Mouse (Mus musculus): ENCODE data around the gene Ackr4. TPM values are rescaled to one million over a fixed set of nuclear protein-coding genes. Genes with fewer than 3 reads are reported as not detected.

Gene Ackr4
- polyA plus RNA-seq, 1 experiment from 2014 or later, result 0.80 TPM

- Histone ChIP-seq H3K9me3 (no peaks in the 10 kb centered on the region), H3K4me2 (no peak overlapping the region), H3K4me1 (replicated peaks) (no peaks in the 10 kb centered on the region), H3K27me3 (no peaks in the 10 kb centered on the region), H3K9ac (replicated peaks) (no peak overlapping the region), H3K4me3 (replicated peaks) (no peak overlapping the region), H3K36me3 (peaks cover 25% of the 10 kb centered on the region), H3K27ac (no peak overlapping the region)
- 81% methylated on average over 7 of the region's 7 CpGs for WGBS
- ATAC-seq (ENCODE audit: insufficient number of reproducible peaks, insufficient read depth, low FRiP score, low TSS enrichment, low read depth), result no peak
Measured at GRCm38 (mm10) chr9:104146683-104147082, 19.9 kb upstream of the Ackr4 start.

GRCm38 (mm10) chr9:104144314-104144996, 17.7 kb upstream of the Ackr4 start:
- H3K4me2 ChIP-seq, result no peak overlapping the region
- no peaks in the 10 kb centered on the region for H3K4me1 ChIP-seq (replicated peaks)
- no peak overlapping the region for H3K4me3 ChIP-seq (replicated peaks)
- H3K27ac ChIP-seq, result no peak overlapping the region
- ATAC-seq (ENCODE audit: insufficient number of reproducible peaks, insufficient read depth, low FRiP score, low TSS enrichment, low read depth), result no peak
- no peak overlapping the region for H3K9ac ChIP-seq (replicated peaks)
- whole genome bisulfite sequencing, result 82% methylated on average over 8 of the region's 8 CpGs
- no peaks in the 10 kb centered on the region for H3K9me3 ChIP-seq
- 0 out of 2 replicates have a peak, but pooled peaks cover 5% of the 10 kb centered on the region for H3K36me3 ChIP-seq
- H3K27me3 ChIP-seq, result no peaks in the 10 kb centered on the region

- Histone ChIP-seq H3K9ac (replicated peaks) (no peak overlapping the region), H3K4me3 (replicated peaks) (no peak overlapping the region), H3K27ac (no peak overlapping the region), H3K36me3 (no peaks in the 10 kb centered on the region), H3K4me1 (replicated peaks) (no peaks in the 10 kb centered on the region), H3K9me3 (no peaks in the 10 kb centered on the region), H3K27me3 (no peaks in the 10 kb centered on the region), H3K4me2 (no peak overlapping the region)
- WGBS, result 80% methylated on average over 14 of the region's 14 CpGs
- no peak for ATAC-seq (ENCODE audit: insufficient number of reproducible peaks, insufficient read depth, low FRiP score, low TSS enrichment, low read depth)
Measured at GRCm38 (mm10) chr9:104142805-104143204, 16.1 kb upstream of the Ackr4 start.

- 91% methylated on average over 6 of the region's 6 CpGs for WGBS
- no peak overlapping the region for H3K4me2 ChIP-seq
- no peak for ATAC-seq (ENCODE audit: insufficient number of reproducible peaks, insufficient read depth, low FRiP score, low TSS enrichment, low read depth)
- no peak overlapping the region for H3K4me3 ChIP-seq (replicated peaks)
- H3K4me1 ChIP-seq (replicated peaks), result no peaks in the 10 kb centered on the region
- H3K9me3 ChIP-seq, result no peaks in the 10 kb centered on the region
- no peak overlapping the region for H3K9ac ChIP-seq (replicated peaks)
- no peak overlapping the region for H3K27ac ChIP-seq
- H3K36me3 ChIP-seq, result no peaks in the 10 kb centered on the region
- no peaks in the 10 kb centered on the region for H3K27me3 ChIP-seq
Measured at GRCm38 (mm10) chr9:104140351-104140750, 13.6 kb upstream of the Ackr4 start.

- ATAC-seq (ENCODE audit: insufficient number of reproducible peaks, insufficient read depth, low FRiP score, low TSS enrichment, low read depth), result no peak
- H3K27ac ChIP-seq, result no peak overlapping the region
- WGBS, result 90% methylated on average over 9 of the region's 9 CpGs
Measured at GRCm38 (mm10) chr9:104130141-104130755, 3.5 kb upstream of the Ackr4 start.

GRCm38 (mm10) chr9:104128110-104128509, 1.4 kb upstream of the Ackr4 start:
- Histone ChIP-seq H3K9me3 (no peaks in the 10 kb centered on the region), H3K4me2 (no peak overlapping the region), H3K36me3 (no peaks in the 10 kb centered on the region), H3K27ac (no peak overlapping the region), H3K27me3 (no peaks in the 10 kb centered on the region), H3K9ac (replicated peaks) (no peak overlapping the region), H3K4me3 (replicated peaks) (no peak overlapping the region), H3K4me1 (replicated peaks) (peaks cover 5% of the 10 kb centered on the region; the same call in 1 of the 2 replicates)
- 63% methylated on average over 2 of the region's 2 CpGs for WGBS
- no peak for ATAC-seq (ENCODE audit: insufficient number of reproducible peaks, insufficient read depth, low FRiP score, low TSS enrichment, low read depth)

More at GRCm38 (mm10) chr9:104130141-104130755, 3.5 kb upstream of the Ackr4 start:
- Histone ChIP-seq H3K27me3 (no peaks in the 10 kb centered on the region), H3K4me3 (replicated peaks) (no peak overlapping the region), H3K9me3 (no peaks in the 10 kb centered on the region), H3K9ac (replicated peaks) (no peak overlapping the region), H3K36me3 (no peaks in the 10 kb centered on the region), H3K4me1 (replicated peaks) (no peaks in the 10 kb centered on the region), H3K4me2 (no peak overlapping the region)

GRCm38 (mm10) chr9:104123622-104124021, 3.1 kb downstream of the Ackr4 start:
- H3K36me3 ChIP-seq, result no peaks in the 10 kb centered on the region
- peaks cover 11% of the 10 kb centered on the region for H3K4me1 ChIP-seq (replicated peaks)
- H3K27ac ChIP-seq, result no peak overlapping the region
- no peaks in the 10 kb centered on the region for H3K9me3 ChIP-seq
- no peak for ATAC-seq (ENCODE audit: insufficient number of reproducible peaks, insufficient read depth, low FRiP score, low TSS enrichment, low read depth)
- 42% methylated on average over 5 of the region's 5 CpGs for WGBS
- no peaks in the 10 kb centered on the region for H3K27me3 ChIP-seq
- H3K9ac ChIP-seq (replicated peaks), result no peak overlapping the region
- H3K4me2 ChIP-seq, result no peak overlapping the region
- no peak overlapping the region for H3K4me3 ChIP-seq (replicated peaks)

- no peak overlapping the region for H3K4me3 ChIP-seq (replicated peaks)
- peaks cover 15% of the 10 kb centered on the region for H3K4me1 ChIP-seq (replicated peaks)
- H3K9ac ChIP-seq (replicated peaks), result no peak overlapping the region
- no peaks in the 10 kb centered on the region for H3K36me3 ChIP-seq
- H3K27ac ChIP-seq, result 0 out of 2 replicates have a peak overlapping the region, but pooled peaks have one; percentile 14
- H3K27me3 ChIP-seq, result no peaks in the 10 kb centered on the region
- WGBS, result 77% methylated on average over 5 of the region's 5 CpGs
- no peak for ATAC-seq (ENCODE audit: insufficient number of reproducible peaks, insufficient read depth, low FRiP score, low TSS enrichment, low read depth)
- no peaks in the 10 kb centered on the region for H3K9me3 ChIP-seq
- H3K4me2 ChIP-seq, result no peak overlapping the region
Measured at GRCm38 (mm10) chr9:104123101-104123500, 3.6 kb downstream of the Ackr4 start.

- H3K36me3 ChIP-seq, result no peaks in the 10 kb centered on the region
- no peaks in the 10 kb centered on the region for H3K27me3 ChIP-seq
- no peak overlapping the region for H3K4me3 ChIP-seq (replicated peaks)
- H3K9ac ChIP-seq (replicated peaks), result no peak overlapping the region
- peaks cover 16% of the 10 kb centered on the region; the same call in 1 of the 2 replicates for H3K9me3 ChIP-seq
- no peaks in the 10 kb centered on the region for H3K4me1 ChIP-seq (replicated peaks)
- WGBS, result 85% methylated on average over 5 of the region's 5 CpGs
- no peak overlapping the region for H3K4me2 ChIP-seq
- ATAC-seq (ENCODE audit: insufficient number of reproducible peaks, insufficient read depth, low FRiP score, low TSS enrichment, low read depth), result no peak
- no peak overlapping the region for H3K27ac ChIP-seq
Measured at GRCm38 (mm10) chr9:104109151-104109550, 17.6 kb downstream of the Ackr4 start.

GRCm38 (mm10) chr9:104108571-104109143, 18.1 kb downstream of the Ackr4 start:
- Histone ChIP-seq H3K4me3 (replicated peaks) (no peak overlapping the region), H3K9me3 (peaks cover 16% of the 10 kb centered on the region; the same call in 1 of the 2 replicates), H3K36me3 (no peaks in the 10 kb centered on the region), H3K27ac (no peak overlapping the region), H3K4me2 (no peak overlapping the region), H3K27me3 (no peaks in the 10 kb centered on the region), H3K4me1 (replicated peaks) (no peaks in the 10 kb centered on the region), H3K9ac (replicated peaks) (no peak overlapping the region)
- no peak for ATAC-seq (ENCODE audit: insufficient number of reproducible peaks, insufficient read depth, low FRiP score, low TSS enrichment, low read depth)
- 85% methylated on average over 2 of the region's 2 CpGs for WGBS

- Histone ChIP-seq H3K36me3 (no peaks in the 10 kb centered on the region), H3K27me3 (no peaks in the 10 kb centered on the region), H3K27ac (no peak overlapping the region), H3K9me3 (peaks cover 15% of the 10 kb centered on the region; the same call in 1 of the 2 replicates), H3K4me2 (no peak overlapping the region), H3K4me1 (replicated peaks) (no peaks in the 10 kb centered on the region), H3K4me3 (replicated peaks) (no peak overlapping the region), H3K9ac (replicated peaks) (no peak overlapping the region)
- WGBS, result 84% methylated on average over 6 of the region's 6 CpGs
- no peak for ATAC-seq (ENCODE audit: insufficient number of reproducible peaks, insufficient read depth, low FRiP score, low TSS enrichment, low read depth)
Measured at GRCm38 (mm10) chr9:104107482-104107881, 19.3 kb downstream of the Ackr4 start.

All from limb, embryonic 12.5 days (tissue).